Mouse (Mus musculus) stomach, embryonic 14.5 days (tissue): ENCODE results near the gene Zer1. TPM values are rescaled to one million over a fixed set of nuclear protein-coding genes. Genes with fewer than 3 reads are reported as not detected.
"Not testable (repeated sequence)": the region's sequence is repeated elsewhere in the genome, so short reads cannot be mapped to it uniquely, and the experiment has no call there.

Source experiments
- ATAC-seq: fragments of 200-750 bp; cut with Nextera tagmentation; 2 replicates; pipeline ENCODE4 v1.8.0; 2017; ENCODE audit warnings: low read depth, moderate TSS enrichment; ENCODE audit not compliant: insufficient number of reproducible peaks, insufficient read depth, low FRiP score
- H3K27ac ChIP-seq: fragments of 300-500 bp; sonication (generic); 2 replicates; pipeline ENCODE4 v1.5.1; 2014; ENCODE audit warnings: mild to moderate bottlenecking, low read length, moderate library complexity, mixed read lengths
- H3K27me3 ChIP-seq: fragments of 300-500 bp; sonication (generic); 2 replicates; pipeline ENCODE4 v1.6.1; 2014; ENCODE audit warnings: low read length, control low read depth, mixed read lengths; ENCODE audit not compliant: control insufficient read depth, insufficient read depth
- H3K36me3 ChIP-seq: fragments of 300-500 bp; sonication (generic); 2 replicates; pipeline ENCODE4 v1.6.1; 2014; ENCODE audit warnings: mild to moderate bottlenecking, control low read depth, low read length, moderate library complexity, mixed read lengths; ENCODE audit not compliant: control insufficient read depth, insufficient read depth
- H3K4me1 ChIP-seq: fragments of 300-500 bp; sonication (generic); 2 replicates; pipeline ENCODE4 v1.6.1; 2014; ENCODE audit warnings: low read length, control low read depth, mixed read lengths; ENCODE audit not compliant: control insufficient read depth, insufficient read depth
- H3K4me2 ChIP-seq: fragments of 300-500 bp; sonication (generic); replicated peaks from 2 replicates; pipeline ENCODE4 v1.6.1; 2014; ENCODE audit warnings: low read depth, low read length, control low read depth
- H3K4me3 ChIP-seq: fragments of 300-500 bp; sonication (generic); 2 replicates; pipeline ENCODE4 v1.5.1; 2014; ENCODE audit warnings: low read depth, low read length, control low read depth
- H3K9ac ChIP-seq: fragments of 300-500 bp; sonication (generic); replicated peaks from 2 replicates; pipeline ENCODE4 v1.6.1; 2014; ENCODE audit warnings: low read depth, mild to moderate bottlenecking, control low read depth, low read length, moderate library complexity, mixed read lengths
- H3K9me3 ChIP-seq: fragments of 300-500 bp; sonication (generic); 2 replicates; pipeline ENCODE4 v1.6.1; 2016; ENCODE audit warnings: low read depth, low read length, control low read depth; ENCODE audit not compliant: control insufficient read depth
- WGBS: fragments of 180-500 bp; shearing (Covaris S2); extraction: QIAGEN DNeasy Blood & Tissue Kit; methylation state at CpG from one replicate; pipeline ENCODE4 v1.1.7; 2014; 5-methylcytosine and 5-hydroxymethylcytosine counted together
- polyA plus RNA-seq: library from polyadenylated mRNA; unstranded; fragments of >200 nt; fragmentation: Nextera tagmentation; extraction: Ambion mirVana; gene quantifications from 2 replicates; pipeline ENCODE4 v1.2.1, GENCODE M21; 2014

Zer1 gene
- 11.3 and 13.6 TPM in 2 replicates for polyA plus RNA-seq

- Histone ChIP-seq H3K4me2 (peak within 1 kb of the TSS; percentile 92), H3K27me3 (no peaks in the 10 kb centered on the region), H3K9ac (peak within 1 kb of the TSS; percentile 69), H3K27ac (peak within 1 kb of the TSS; percentile 92), H3K4me3 (peak within 1 kb of the TSS; percentile 85), H3K36me3 (no peaks in the 10 kb centered on the region), H3K9me3 (no peaks in the 10 kb centered on the region), H3K4me1 (peaks cover 15% of the 10 kb centered on the region; the same call in 1 of the 2 replicates)
- WGBS = 7% methylated on average over 31 of the region's 31 CpGs
- peak; percentile 93 for ATAC-seq
Observed at GRCm38 (mm10) chr2:30124472-30125274, at the start of gene Zer1. Gene Zer1 (minus strand): TSS chr2:30124585.

GRCm38 (mm10) chr2:30173541-30174240 lies 49.3 kb upstream of the Zer1 start:
- 96% methylated on average over 20 of the region's 20 CpGs for WGBS

DNA sequence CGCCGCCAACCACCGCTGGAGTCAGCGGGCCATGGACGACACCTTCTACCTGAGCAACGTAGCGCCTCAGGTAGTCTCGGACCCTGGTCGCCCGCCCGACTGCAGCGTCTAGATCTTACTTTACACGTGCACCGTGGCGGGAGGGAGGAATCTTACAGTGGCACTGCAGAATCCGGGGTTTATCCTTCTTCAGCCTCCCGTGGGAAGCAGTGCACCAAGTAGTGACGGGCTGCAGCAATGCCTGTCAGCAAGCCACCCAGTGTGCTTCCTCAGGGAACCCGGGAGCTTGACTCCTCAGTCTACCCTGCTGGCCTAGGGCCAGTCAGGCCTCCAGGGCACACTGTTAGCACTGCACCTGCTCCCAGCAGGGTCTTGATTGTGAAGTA lies 47.6 kb upstream of the Zer1 start:
- WGBS = 1% methylated on average over 19 of the region's 19 CpGs

More at GRCm38 (mm10) chr2:30173541-30174240, 49.3 kb upstream of the Zer1 start:
- no peak overlapping the region for H3K27ac ChIP-seq
- H3K4me3 ChIP-seq = no peak overlapping the region
- no peaks in the 10 kb centered on the region for H3K9me3 ChIP-seq
- no peak for ATAC-seq
- H3K4me2 ChIP-seq = no peak overlapping the region
- H3K27me3 ChIP-seq = no peaks in the 10 kb centered on the region
- peaks cover 12% of the 10 kb centered on the region for H3K4me1 ChIP-seq
- H3K36me3 ChIP-seq = peaks cover 40% of the 10 kb centered on the region
- H3K9ac ChIP-seq = no peak overlapping the region

GRCm38 (mm10) chr2:30171371-30171996 lies 47.1 kb upstream of the Zer1 start, which contains the start of gene Endog:
Gene Endog (plus strand): TSS chr2:30171493.
- Histone ChIP-seq H3K9me3 (peaks cover 9% of the 10 kb centered on the region; the same call in 1 of the 2 replicates), H3K9ac (peak within 1 kb of the TSS; percentile 45), H3K4me1 (0 out of 2 replicates have a peak, but pooled peaks cover 2% of the 10 kb centered on the region), H3K4me2 (peak within 1 kb of the TSS; percentile 79), H3K4me3 (peak within 1 kb of the TSS; percentile 48), H3K36me3 (peaks cover 38% of the 10 kb centered on the region), H3K27ac (peak within 1 kb of the TSS; percentile 62; the same call in 1 of the 2 replicates), H3K27me3 (no peaks in the 10 kb centered on the region)
- under 1% methylated on average over 75 of the region's 75 CpGs for WGBS
- peak; percentile 91 for ATAC-seq

More for the DNA sequence above, 47.6 kb upstream of the Zer1 start:
- H3K4me1 ChIP-seq = peaks cover 4% of the 10 kb centered on the region; the same call in 1 of the 2 replicates
- H3K4me2 ChIP-seq = peak overlapping the region; percentile 79
- peaks cover 4% of the 10 kb centered on the region; the same call in 1 of the 2 replicates for H3K9me3 ChIP-seq
- H3K4me3 ChIP-seq = peak overlapping the region; percentile 48
- no peaks in the 10 kb centered on the region for H3K27me3 ChIP-seq
- H3K36me3 ChIP-seq = peaks cover 40% of the 10 kb centered on the region
- peak overlapping the region; percentile 62; the same call in 1 of the 2 replicates for H3K27ac ChIP-seq
- no peak for ATAC-seq
- H3K9ac ChIP-seq = peak overlapping the region; percentile 45

DNA sequence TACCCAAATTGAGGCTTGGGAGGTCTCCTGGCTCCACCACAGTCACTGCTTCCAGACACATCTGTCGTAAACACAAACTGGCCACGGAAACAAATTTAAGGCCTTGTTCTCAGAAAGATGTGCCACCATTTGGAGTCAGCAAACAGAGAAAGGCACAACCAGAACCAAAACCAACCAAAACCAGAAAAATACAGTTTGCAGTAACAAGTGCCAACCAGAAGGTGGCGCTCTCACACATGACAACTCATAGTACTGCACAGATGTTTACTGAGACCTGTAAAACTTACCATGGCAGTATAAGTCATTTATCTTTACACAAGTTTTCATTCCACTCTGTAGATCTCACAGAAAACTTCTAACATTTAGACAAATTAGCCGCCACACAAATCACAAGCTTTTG lies 42.3 kb upstream of the Zer1 start:
- no peak overlapping the region for H3K9ac ChIP-seq
- no peak overlapping the region for H3K4me2 ChIP-seq
- no peaks in the 10 kb centered on the region for H3K27me3 ChIP-seq
- no peaks in the 10 kb centered on the region for H3K4me1 ChIP-seq
- H3K9me3 ChIP-seq = peaks cover 10% of the 10 kb centered on the region; the same call in 1 of the 2 replicates
- WGBS = 62% methylated on average over 4 of the region's 4 CpGs
- no peak overlapping the region for H3K4me3 ChIP-seq
- no peak for ATAC-seq
- H3K36me3 ChIP-seq = no peaks in the 10 kb centered on the region
- no peak overlapping the region for H3K27ac ChIP-seq

DNA sequence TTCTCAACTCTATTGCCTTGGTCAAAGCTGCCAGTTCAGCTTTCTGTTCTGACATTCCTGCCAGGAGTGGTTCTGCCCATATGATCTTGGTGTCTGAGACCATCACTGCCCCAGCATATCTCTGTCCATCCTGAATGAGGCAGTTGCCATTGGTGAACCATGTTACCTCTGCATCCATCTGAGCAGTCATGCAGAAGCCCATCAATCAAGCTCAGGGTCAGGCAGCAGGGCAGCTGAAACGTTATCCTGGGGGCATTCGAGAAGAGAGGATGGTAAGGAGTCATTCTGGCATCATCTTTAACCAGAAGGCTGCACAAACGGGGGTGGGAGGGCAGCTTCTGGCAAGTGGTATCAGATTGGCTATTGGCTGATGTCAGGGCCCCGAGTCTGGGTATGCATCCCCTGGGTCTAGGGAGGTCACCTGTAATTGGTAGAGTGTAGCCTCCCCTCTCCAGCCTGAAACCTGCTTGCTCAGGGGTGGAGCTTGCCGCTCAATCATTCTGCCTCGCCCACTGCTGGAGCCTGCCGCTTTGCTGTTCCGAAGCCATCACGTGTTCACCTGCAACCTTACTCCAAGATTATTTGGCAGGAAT lies 40.1 kb upstream of the Zer1 start:
- Histone ChIP-seq H3K9me3 (peaks cover 10% of the 10 kb centered on the region; the same call in 1 of the 2 replicates), H3K27me3 (no peaks in the 10 kb centered on the region), H3K4me2 (no peak overlapping the region), H3K27ac (no peak overlapping the region), H3K4me3 (no peak overlapping the region), H3K4me1 (no peaks in the 10 kb centered on the region), H3K36me3 (no peaks in the 10 kb centered on the region), H3K9ac (no peak overlapping the region)
- ATAC-seq = no peak
- 49% methylated on average over 9 of the region's 9 CpGs for WGBS

- Histone ChIP-seq H3K4me3 (no peak overlapping the region), H3K9me3 (peaks cover 4% of the 10 kb centered on the region; the same call in 1 of the 2 replicates), H3K4me2 (no peak overlapping the region), H3K36me3 (no peaks in the 10 kb centered on the region), H3K4me1 (no peaks in the 10 kb centered on the region), H3K9ac (no peak overlapping the region), H3K27ac (no peak overlapping the region), H3K27me3 (no peaks in the 10 kb centered on the region)
- ATAC-seq = no peak
Observed at GRCm38 (mm10) chr2:30161809-30162208, 37.4 kb upstream of the Zer1 start.

GRCm38 (mm10) chr2:30159871-30160270 lies 35.5 kb upstream of the Zer1 start:
- H3K4me3 ChIP-seq, H3K27me3 ChIP-seq, H3K36me3 ChIP-seq, H3K9ac ChIP-seq, H3K4me2 ChIP-seq, H3K4me1 ChIP-seq, H3K9me3 ChIP-seq, H3K27ac ChIP-seq, ATAC-seq: not testable (repeated sequence)
- 90% methylated on average over 7 of the region's 10 CpGs for WGBS
